Mouse (Mus musculus) stomach, embryonic 16.5 days (tissue): Measurements from ENCODE around the gene Acp7. TPM values are rescaled to one million over a fixed set of nuclear protein-coding genes. Genes with fewer than 3 reads are reported as not detected.
A peak's percentile ranks its signal among the peaks of the same experiment; 100 is the strongest.

Source experiments
- ATAC-seq: fragments of 200-750 bp; cut with Nextera tagmentation; 2 replicates; pipeline ENCODE4 v1.8.0; 2017; ENCODE audit warnings: moderate number of reproducible peaks, moderate TSS enrichment; ENCODE audit not compliant: insufficient read depth, low FRiP score
- H3K27ac ChIP-seq: fragments of 300-500 bp; sonication (generic); 2 replicates; pipeline ENCODE4 v1.5.1; 2014; ENCODE audit warnings: low read length
- H3K27me3 ChIP-seq: fragments of 300-500 bp; sonication (generic); 2 replicates; pipeline ENCODE4 v1.6.1; 2014; ENCODE audit warnings: low read length, control low read depth, mixed read lengths; ENCODE audit not compliant: control insufficient read depth, insufficient read depth
- H3K36me3 ChIP-seq: fragments of 300-500 bp; sonication (generic); 2 replicates; pipeline ENCODE4 v1.6.1; 2014; ENCODE audit warnings: low read length; ENCODE audit not compliant: control insufficient read depth, insufficient read depth
- H3K4me1 ChIP-seq: fragments of 300-500 bp; sonication (generic); 2 replicates; pipeline ENCODE4 v1.6.1; 2014; ENCODE audit warnings: low read length, control low read depth, mixed read lengths; ENCODE audit not compliant: control insufficient read depth, insufficient read depth
- H3K4me2 ChIP-seq: fragments of 300-500 bp; sonication (generic); 2 replicates; pipeline ENCODE4 v1.6.1; 2014; ENCODE audit warnings: low read depth, low read length, mixed read lengths
- H3K4me3 ChIP-seq: fragments of 300-500 bp; sonication (generic); replicated peaks from 2 replicates; pipeline ENCODE4 v1.5.1; 2014; ENCODE audit warnings: mild to moderate bottlenecking, low read length
- H3K9ac ChIP-seq: fragments of 300-500 bp; sonication (generic); 2 replicates; pipeline ENCODE4 v1.6.1; 2014; ENCODE audit warnings: low read length
- H3K9me3 ChIP-seq: fragments of 300-500 bp; sonication (generic); replicated peaks from 2 replicates; pipeline ENCODE4 v1.6.1; 2016; ENCODE audit warnings: low read length, control low read depth; ENCODE audit not compliant: control insufficient read depth
- WGBS: fragments of 180-500 bp; shearing (Covaris S2); extraction: QIAGEN DNeasy Blood & Tissue Kit; methylation state at CpG from one replicate; pipeline ENCODE4 v1.1.7; 2014; 5-methylcytosine and 5-hydroxymethylcytosine counted together
- polyA plus RNA-seq: library from polyadenylated mRNA; unstranded; fragments of >200 nt; fragmentation: Nextera tagmentation; extraction: Ambion mirVana; gene quantifications from 2 replicates; pipeline ENCODE4 v1.2.1, GENCODE M21; 2015

Gene Acp7
- polyA plus RNA-seq, 1 experiment from 2014 or later: not detected

GRCm38 (mm10) chr7:28583570-28584344, 47.4 kb downstream of the Acp7 start:
- no peaks in the 10 kb centered on the region for H3K27me3 ChIP-seq
- H3K9ac ChIP-seq: 0 out of 2 replicates have a peak overlapping the region, but pooled peaks have one; percentile 20
- H3K4me3 ChIP-seq: no peak overlapping the region
- H3K4me2 ChIP-seq: peak overlapping the region; percentile 3; the same call in 1 of the 2 replicates
- H3K27ac ChIP-seq: peak overlapping the region; percentile 87
- peaks cover 70% of the 10 kb centered on the region for H3K4me1 ChIP-seq
- 58% methylated on average over 8 of the region's 8 CpGs for WGBS
- no peaks in the 10 kb centered on the region for H3K36me3 ChIP-seq
- no peaks in the 10 kb centered on the region for H3K9me3 ChIP-seq
- peak; percentile 63; the same call in 1 of the 2 replicates for ATAC-seq

GRCm38 (mm10) chr7:28582841-28583240, 48.3 kb downstream of the Acp7 start:
- WGBS: 60% methylated on average over 11 of the region's 11 CpGs
- ATAC-seq: no peak
- Histone ChIP-seq H3K36me3 (no peaks in the 10 kb centered on the region), H3K9me3 (no peaks in the 10 kb centered on the region), H3K27ac (peak overlapping the region; percentile 78), H3K27me3 (no peaks in the 10 kb centered on the region), H3K4me1 (peaks cover 74% of the 10 kb centered on the region), H3K4me2 (no peak overlapping the region), H3K4me3 (no peak overlapping the region), H3K9ac (no peak overlapping the region; the same call in 1 of the 2 replicates)

- WGBS: 67% methylated on average over 4 of the region's 4 CpGs
- peaks cover 74% of the 10 kb centered on the region for H3K4me1 ChIP-seq
- ATAC-seq: 0 out of 2 replicates have a peak, but pooled peaks have one; percentile 11
These were observed 49.4 kb downstream of the Acp7 start for GRCm38 (mm10) chr7:28581721-28582120.

GRCm38 (mm10) chr7:28579826-28580225, 51.3 kb downstream of the Acp7 start:
- Histone ChIP-seq H3K4me1 (peaks cover 70% of the 10 kb centered on the region), H3K4me3 (no peak overlapping the region), H3K4me2 (no peak overlapping the region), H3K9ac (0 out of 2 replicates have a peak overlapping the region, but pooled peaks have one; percentile 23), H3K9me3 (no peaks in the 10 kb centered on the region), H3K27ac (peak overlapping the region; percentile 43; the same call in 1 of the 2 replicates), H3K27me3 (no peaks in the 10 kb centered on the region), H3K36me3 (no peaks in the 10 kb centered on the region)
- ATAC-seq: no peak
- 65% methylated on average over 5 of the region's 5 CpGs for WGBS

More at GRCm38 (mm10) chr7:28581721-28582120, 49.4 kb downstream of the Acp7 start:
- H3K4me3 ChIP-seq: no peak overlapping the region
- H3K27me3 ChIP-seq: no peaks in the 10 kb centered on the region
- no peaks in the 10 kb centered on the region for H3K9me3 ChIP-seq
- H3K27ac ChIP-seq: peak overlapping the region; percentile 78
- H3K36me3 ChIP-seq: no peaks in the 10 kb centered on the region
- no peak overlapping the region for H3K4me2 ChIP-seq
- no peak overlapping the region for H3K9ac ChIP-seq

DNA sequence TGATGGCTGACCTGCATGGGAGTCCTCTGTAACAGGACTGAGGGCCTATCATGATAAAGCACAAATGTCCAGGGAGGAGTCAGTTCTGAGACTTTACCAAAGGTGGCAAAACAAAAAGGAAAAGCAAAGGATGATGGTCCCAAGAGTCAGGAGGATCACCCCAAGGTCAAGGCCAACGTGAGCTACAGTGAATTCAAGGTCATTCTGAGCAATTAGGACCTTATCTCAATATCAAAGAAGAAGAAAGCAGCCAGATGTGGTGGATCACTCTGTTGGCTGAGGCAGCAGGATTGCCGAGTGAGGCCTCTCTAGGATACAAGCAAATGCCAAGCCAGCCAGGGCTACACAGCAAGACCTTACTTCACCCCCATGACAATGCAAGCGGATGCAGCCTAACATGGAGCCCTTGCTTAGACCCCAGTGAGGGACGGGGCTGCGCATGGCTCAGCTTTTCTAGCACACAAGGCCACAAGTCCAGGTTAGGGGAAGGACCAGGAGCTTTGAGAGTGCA, 52.5 kb downstream of the Acp7 start:
- no peak overlapping the region for H3K4me2 ChIP-seq
- peaks cover 65% of the 10 kb centered on the region for H3K4me1 ChIP-seq
- H3K36me3 ChIP-seq: no peaks in the 10 kb centered on the region
- no peak overlapping the region for H3K4me3 ChIP-seq
- no peak overlapping the region for H3K9ac ChIP-seq
- H3K27ac ChIP-seq: peak overlapping the region; percentile 97
- no peaks in the 10 kb centered on the region for H3K27me3 ChIP-seq
- WGBS: 63% methylated on average over 5 of the region's 5 CpGs
- ATAC-seq: no peak
- H3K9me3 ChIP-seq: no peaks in the 10 kb centered on the region

DNA sequence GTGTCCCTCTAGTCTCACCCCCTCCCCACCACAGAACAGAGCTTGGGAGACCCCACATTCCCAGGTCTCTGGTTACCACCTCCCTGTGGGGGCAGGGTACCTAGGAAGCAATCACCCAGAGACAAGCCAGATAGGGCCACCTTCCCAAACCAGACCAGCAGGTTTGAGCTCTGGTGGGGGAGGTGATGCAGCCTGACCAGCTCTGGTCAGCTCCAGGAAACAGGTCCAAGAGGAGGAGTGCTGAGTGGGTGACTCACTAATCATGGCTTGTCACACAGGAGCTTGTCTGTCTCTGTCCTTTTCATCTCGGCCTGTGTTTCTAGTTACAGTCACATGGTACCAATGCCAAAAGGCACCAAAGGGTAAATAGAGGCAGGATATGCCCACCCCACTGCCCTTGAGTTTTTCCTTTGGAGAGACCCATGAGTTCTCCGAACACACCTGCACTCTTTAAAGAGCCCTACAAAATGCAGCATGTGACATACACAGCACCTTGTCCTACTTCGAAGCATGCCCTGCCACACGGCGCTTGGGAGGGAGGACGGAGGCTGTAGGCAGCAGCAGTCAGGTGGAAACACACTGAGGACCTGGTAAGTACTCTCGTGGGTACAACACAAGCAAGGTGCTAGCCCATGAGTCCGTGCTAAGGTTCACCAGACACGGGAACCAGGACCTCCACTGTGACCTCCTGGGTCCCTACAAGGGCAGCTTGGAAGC, 53.1 kb downstream of the Acp7 start:
- peaks cover 67% of the 10 kb centered on the region for H3K4me1 ChIP-seq
- WGBS: 62% methylated on average over 9 of the region's 9 CpGs

DNA sequence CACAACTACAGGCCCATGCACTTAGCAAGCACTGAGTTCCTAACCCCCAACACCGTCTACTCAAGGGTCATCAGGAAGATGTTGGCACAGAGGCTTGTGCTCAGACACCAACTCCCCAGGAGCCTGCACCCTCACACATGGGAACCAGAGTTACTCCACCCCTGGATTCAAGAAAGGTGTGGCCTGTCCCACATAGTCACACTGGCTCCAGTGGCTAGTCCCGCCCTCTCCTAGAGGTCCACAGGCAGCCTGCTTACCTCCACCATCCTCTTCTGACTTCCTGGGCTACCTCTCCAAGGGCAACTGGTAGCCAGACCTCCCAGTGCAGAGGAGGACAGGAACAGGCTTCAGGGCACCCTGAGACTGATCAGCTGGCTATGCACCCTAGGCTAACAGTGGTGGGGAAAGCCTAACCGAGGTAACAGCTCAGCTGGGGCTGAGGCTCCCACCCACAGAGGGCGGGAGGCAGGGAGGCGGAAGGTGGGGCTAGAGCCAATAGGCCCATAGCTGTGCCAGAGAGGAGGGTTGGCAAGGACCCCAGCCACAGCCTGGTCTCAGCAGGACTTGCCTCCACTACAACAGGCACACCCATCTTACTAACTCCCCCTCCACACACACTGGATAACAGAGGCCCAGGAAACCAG, 54.7 kb downstream of the Acp7 start:
- no peaks in the 10 kb centered on the region for H3K9me3 ChIP-seq
- peak overlapping the region; percentile 52 for H3K9ac ChIP-seq
- no peaks in the 10 kb centered on the region for H3K27me3 ChIP-seq
- peak overlapping the region; percentile 97 for H3K27ac ChIP-seq
- 41% methylated on average over 5 of the region's 5 CpGs for WGBS
- peak; percentile 79 for ATAC-seq
- peaks cover 66% of the 10 kb centered on the region for H3K4me1 ChIP-seq
- H3K36me3 ChIP-seq: no peaks in the 10 kb centered on the region
- peak overlapping the region; percentile 14; the same call in 1 of the 2 replicates for H3K4me2 ChIP-seq
- no peak overlapping the region for H3K4me3 ChIP-seq

More for the DNA sequence above, 53.1 kb downstream of the Acp7 start:
- Histone ChIP-seq H3K4me2 (peak overlapping the region; percentile 14), H3K27me3 (no peaks in the 10 kb centered on the region), H3K9me3 (no peaks in the 10 kb centered on the region), H3K9ac (peak overlapping the region; percentile 52; the same call in 1 of the 2 replicates), H3K27ac (peak overlapping the region; percentile 97), H3K36me3 (no peaks in the 10 kb centered on the region), H3K4me3 (no peak overlapping the region)
- ATAC-seq: peak; percentile 83

DNA sequence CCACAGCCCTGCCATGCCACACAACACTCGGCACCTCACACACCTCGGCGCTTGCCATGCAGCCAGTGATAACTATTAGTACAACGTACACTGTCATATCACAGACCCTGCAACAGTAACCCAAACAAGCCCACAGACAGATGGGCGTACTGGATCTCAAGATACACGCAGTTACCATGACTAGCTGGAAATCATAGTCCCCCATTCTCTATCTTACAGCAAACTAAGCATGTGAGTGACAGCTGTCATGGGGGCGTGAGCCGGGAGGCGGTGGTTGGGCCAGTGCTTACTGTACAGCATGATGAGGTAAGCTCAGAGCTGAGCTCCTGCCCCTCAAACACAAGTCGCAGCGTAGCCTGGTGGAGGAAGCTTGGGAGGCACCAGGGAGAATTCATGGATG, 55.5 kb downstream of the Acp7 start:
- no peak for ATAC-seq
- WGBS: 80% methylated on average over 11 of the region's 11 CpGs
- no peaks in the 10 kb centered on the region for H3K36me3 ChIP-seq
- H3K4me3 ChIP-seq: no peak overlapping the region
- no peak overlapping the region for H3K9ac ChIP-seq
- H3K27ac ChIP-seq: peak overlapping the region; percentile 97
- 0 out of 2 replicates have a peak overlapping the region, but pooled peaks have one; percentile 9 for H3K4me2 ChIP-seq
- no peaks in the 10 kb centered on the region for H3K27me3 ChIP-seq
- H3K9me3 ChIP-seq: no peaks in the 10 kb centered on the region
- peaks cover 74% of the 10 kb centered on the region for H3K4me1 ChIP-seq
